In the genomic region with DNA sequence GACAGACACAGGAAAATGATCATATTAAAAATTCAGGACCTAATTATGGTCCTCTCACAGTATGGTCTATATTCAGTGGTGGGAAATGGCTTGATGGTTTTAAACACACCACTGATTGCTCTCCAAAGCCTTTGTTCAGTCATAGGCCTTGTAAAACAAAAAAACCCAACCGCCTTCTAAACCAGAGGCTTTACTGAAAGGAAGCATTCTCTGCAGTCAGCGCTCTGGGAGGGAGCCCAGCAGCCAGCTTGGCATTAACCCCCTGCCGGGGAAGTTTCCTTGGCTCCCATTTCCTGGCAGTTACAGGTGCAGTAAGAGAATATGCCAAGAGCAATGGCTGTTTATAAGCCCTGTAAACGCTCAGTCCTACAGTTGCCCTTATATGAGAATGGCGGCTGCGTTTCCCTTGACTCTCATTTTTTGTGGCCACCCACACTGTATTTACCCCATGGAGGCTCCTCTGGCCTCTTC, we compare ENCODE assay signal across 8 mouse cellular contexts.
DNase-seq lines count a peak whose midpoint lies in the region; ATAC-seq and TF ChIP-seq lines count a peak whose summit lies in the region.

No protein-coding gene starts in this region.

- 58% methylated on average over 6 of the region's 6 CpGs for WGBS in liver, postnatal 0 days (ENCODE audit: insufficient replicate concordance)

- ATAC-seq in cerebellum, adult (ENCODE audit: insufficient number of reproducible peaks, low FRiP score, low TSS enrichment) = 0 out of 2 replicates have a peak, but pooled peaks have one; percentile 8
- ATAC-seq in liver, postnatal 0 days = no peak

- intact Hi-C loops in left cerebral cortex, postnatal 25 days (cut with DNase I) = no loop called here

- no peaks in the 10 kb centered on the region for H3K27me3 ChIP-seq in liver, postnatal 0 days (ENCODE audit: insufficient read depth, low read length)

- H3K27ac ChIP-seq in liver, postnatal 0 days (ENCODE audit: low read depth) = no peak overlapping the region

- H3K4me2 ChIP-seq in liver, postnatal 0 days (ENCODE audit: low read depth, low read length) = no peak overlapping the region

- no peak for TF ChIP-seq CTCF in liver, postnatal 0 days (IDR thresholded peaks at IDR 0.05; ENCODE audit: low read depth)

- no peak for TF ChIP-seq EP300 in liver, postnatal 0 days (IDR thresholded peaks at IDR 0.05; ENCODE audit: low read depth)

- H3K36me3 ChIP-seq in liver, postnatal 0 days (replicated peaks; ENCODE audit: insufficient read depth, low read length) = no peaks in the 10 kb centered on the region

- no peak overlapping the region for H3K9ac ChIP-seq in liver, postnatal 0 days (replicated peaks)

- no peaks in the 10 kb centered on the region for H3K9me3 ChIP-seq in liver, postnatal 0 days (ENCODE audit: low read length)

- no peak overlapping the region for H3K4me3 ChIP-seq in liver, postnatal 0 days (ENCODE audit: low read depth, low read length)

- peak; percentile 20 for DNase-seq in embryo, embryonic 11 days
- no peak for DNase-seq in embryo, embryonic 10 days (ENCODE audit: low spot score)
- peak; percentile 20 to 38 for DNase-seq in gastrocnemius, adult 8-10 months (ENCODE audit: low spot score in 2 of 2)
- DNase-seq in left cerebral cortex, postnatal 25 days (ENCODE audit: low spot score in 2 of 2) = peak; percentile 40 to 60
- peak; percentile 48 for DNase-seq in right cerebral cortex, postnatal 4 days
- no peak for DNase-seq in spleen, postnatal 4 days (ENCODE audit: low spot score in 2 of 2)
- no peak for DNase-seq in liver, postnatal 0 days

- H3K4me1 ChIP-seq in liver, postnatal 0 days (ENCODE audit: insufficient read depth) = no peaks in the 10 kb centered on the region

Comparison
In these comparisons a context has a peak if more than half of its experiments do, and no peak if none do; other contexts are left out.
1. DNase-seq: peak in embryo, embryonic 11 days (single experiment), gastrocnemius, adult 8-10 months (2 of 2), left cerebral cortex, postnatal 25 days (2 of 2) and right cerebral cortex, postnatal 4 days (single experiment); none in embryo, embryonic 10 days (single experiment), spleen, postnatal 4 days (0 of 2) and liver, postnatal 0 days (single experiment).